Mouse (Mus musculus): ENCODE data around the gene Olfr878. TPM values are rescaled to one million over a fixed set of nuclear protein-coding genes. Genes with fewer than 3 reads are reported as not detected.
A peak's percentile ranks its signal among the peaks of the same experiment; 100 is the strongest.

The Olfr878 gene
- total RNA-seq (2021) = not detected
- long read RNA-seq, experiment 1 = 0 reads
- long read RNA-seq, experiment 2 = 0 reads

DNA sequence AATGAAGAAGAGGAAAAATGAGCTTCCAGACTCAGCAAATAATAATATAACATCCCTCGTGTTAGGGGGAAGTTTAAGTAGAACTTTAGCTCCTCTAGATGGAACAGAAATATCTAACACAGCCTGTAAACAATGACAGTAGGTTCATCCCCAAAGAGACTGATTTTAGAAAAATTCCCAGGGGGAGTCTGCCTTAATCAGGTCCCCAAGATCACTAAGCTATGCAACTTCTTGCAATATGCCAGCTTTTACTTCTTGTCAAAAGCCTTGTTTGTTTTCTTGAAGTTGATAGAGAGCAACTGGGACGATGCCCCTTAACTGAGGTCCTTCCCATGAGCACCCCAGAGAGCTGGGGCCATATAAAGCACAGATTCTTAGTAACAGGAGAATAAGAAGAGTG is at the start of gene Olfr878:
Gene Olfr878 (plus strand): TSS at position 301 of the 400 bp plus-strand sequence.
- DNase-seq = no peak
- intact Hi-C loops (cut with DNase I) = no loop called here

DNA sequence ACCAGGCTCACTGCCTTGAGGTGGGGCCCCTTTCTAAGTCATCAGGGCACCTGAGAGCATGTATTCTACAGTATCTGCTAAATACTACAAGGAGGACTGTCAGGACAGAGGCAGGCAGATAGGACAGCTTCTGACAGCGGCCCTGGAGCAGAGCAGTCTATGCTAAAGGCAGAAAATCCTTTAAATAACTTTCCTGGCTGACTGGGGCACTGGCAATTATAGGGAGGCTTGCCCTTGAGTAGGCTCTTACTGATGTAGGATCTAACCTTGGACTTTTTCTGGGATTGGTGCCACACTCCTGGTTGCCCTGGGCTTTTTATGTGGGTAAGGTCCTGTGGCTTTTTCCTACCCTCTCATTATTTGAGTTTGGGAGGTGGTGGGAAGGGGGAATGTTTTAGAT is 47.4 kb upstream of the Olfr878 start:
- intact Hi-C loops (cut with DNase I) = no loop called here
- DNase-seq = no peak

DNA sequence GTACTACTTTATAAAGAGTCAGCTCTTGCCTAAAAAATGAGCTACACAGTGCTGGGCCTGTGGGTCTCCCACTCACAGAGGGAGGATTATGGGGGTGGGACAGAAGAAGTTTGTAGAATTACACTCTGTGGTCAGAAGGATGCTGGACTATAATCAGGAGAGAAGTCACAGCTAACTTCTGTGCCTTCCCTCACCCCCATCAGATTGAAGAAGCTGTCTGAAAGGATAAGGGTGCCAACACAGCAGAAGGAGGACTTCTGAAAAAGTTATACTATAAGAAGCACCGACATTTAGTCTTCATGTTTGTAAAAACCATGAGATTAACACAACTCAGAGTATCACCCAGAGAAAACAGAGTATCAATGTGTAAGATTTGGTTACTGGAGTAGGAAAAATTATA is 46.5 kb upstream of the Olfr878 start:
- intact Hi-C loops (cut with DNase I) = no loop called here
- DNase-seq = no peak

DNA sequence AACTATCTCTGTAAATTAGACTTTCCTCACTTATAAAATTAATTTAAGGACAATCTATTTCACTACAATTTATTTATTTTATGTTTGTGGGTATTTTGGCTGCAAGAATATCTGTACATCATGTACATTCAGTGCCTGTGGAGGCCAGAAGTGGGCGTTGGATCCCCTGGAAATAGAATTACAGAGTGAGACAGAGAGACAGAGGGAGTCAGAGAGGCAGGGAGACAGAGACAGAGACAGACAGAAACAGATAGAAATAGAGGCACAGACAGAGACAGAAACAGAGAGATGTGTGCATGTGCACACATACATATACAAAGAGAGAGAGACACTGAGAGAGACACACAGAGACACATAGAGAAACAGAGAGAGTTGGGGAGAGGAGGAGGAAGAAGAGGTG is 46.1 kb upstream of the Olfr878 start:
- DNase-seq = no peak
- intact Hi-C loops (cut with DNase I) = no loop called here

DNA sequence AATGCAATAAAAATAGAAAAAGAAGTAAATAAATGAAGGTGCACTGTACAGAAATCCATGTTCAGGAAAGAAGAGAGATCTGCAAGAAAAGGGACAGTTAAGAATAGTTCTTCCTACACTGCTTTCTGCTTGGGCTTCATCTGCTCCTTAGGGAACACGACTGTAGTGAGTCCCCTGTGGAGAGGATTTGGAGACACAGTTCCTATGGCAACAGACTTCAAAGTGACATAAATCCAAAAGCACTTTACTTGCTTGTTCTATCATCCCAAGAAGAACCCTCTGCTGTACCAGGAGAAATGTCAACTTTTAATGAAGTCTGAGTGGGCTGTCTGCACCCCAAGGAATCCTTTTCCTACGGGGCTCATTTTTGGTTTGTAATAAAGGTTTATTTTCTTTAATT is 26.7 kb upstream of the Olfr878 start:
- intact Hi-C loops (cut with DNase I) = no loop called here
- no peak for DNase-seq

DNA sequence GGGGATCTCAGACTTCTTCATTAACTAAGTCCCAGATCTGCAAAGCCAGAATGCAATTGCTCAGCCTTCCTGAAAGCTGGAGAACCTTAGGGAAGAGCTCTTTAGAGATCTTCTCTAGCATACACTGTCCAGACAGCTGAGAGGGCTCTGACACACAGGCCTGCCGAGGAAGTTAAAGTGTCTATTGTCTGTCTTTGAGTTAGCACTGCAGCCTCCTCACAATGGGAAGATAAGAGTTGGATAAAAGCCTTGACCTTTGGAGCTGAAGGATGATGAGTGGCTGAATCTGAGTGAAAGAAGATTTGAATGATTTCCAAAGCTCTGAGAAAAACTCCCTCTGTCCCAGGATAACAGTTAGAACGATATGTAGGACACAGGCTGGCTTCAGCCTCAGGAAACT is 21.0 kb upstream of the Olfr878 start, which contains the start of gene Olfr145:
Gene Olfr145 (plus strand): TSS at position 64 of the 400 bp plus-strand sequence.
- intact Hi-C loops (cut with DNase I) = no loop called here
- no peak for DNase-seq

DNA sequence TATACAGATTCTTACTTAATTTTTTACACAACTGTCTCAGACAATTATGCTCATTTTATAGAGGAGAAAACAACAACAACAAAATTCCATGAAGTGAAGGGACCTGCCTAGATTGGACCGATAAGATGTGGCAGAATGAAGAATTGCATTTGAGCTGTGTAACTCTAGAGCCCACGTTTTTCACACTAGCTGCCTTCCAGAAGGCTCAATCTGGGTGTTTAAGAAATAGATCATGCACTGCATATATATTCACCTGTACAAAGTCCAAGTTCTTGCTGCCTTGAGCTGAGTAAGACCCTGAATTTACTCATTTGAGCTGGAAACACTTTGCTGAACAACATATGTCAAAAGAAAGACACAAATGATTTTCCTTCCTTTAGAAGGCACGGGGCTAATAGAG is 12.1 kb upstream of the Olfr878 start:
- intact Hi-C loops (cut with DNase I) = no loop called here
- no peak for DNase-seq

DNA sequence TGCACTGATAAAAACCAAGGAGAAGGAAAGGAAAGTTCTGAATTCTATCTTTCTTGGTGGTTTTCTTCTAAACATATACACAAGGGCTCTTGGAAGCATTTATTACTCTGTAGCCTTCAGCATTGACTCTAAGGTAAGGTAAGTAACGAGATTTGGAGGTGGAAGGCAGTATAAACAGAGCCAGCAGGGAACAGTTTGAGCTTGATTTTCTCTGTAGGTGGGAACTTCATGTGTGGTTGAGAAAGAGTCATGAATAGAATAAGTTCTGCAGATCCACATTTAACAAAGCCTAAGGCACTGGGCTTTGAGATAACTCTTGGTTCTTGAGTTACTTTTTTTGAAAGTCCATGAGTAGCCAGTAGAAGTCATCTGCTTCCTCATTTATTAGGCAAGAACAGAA is 378 bp downstream of the Olfr878 start:
- no peak for DNase-seq
- intact Hi-C loops (cut with DNase I) = no loop called here

DNA sequence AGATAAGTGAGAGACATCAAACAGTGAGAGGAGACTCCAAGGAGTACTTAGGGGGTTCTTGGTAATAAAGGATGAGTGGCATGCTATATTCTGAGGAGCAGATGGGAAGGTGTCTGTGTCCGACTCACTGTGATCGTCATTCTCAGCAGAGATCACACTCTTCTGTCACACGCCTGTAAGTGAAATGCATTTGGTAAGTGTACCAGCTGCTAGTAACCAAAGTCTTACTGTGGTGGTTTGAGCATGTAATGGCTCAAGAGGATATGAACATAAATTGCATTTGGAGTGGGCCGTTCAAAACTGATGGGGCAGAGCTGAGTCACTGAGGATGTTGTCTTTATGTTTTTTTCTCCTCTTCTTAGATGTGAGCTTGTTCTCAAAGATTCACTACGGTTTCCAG is 6.6 kb downstream of the Olfr878 start:
- intact Hi-C loops (cut with DNase I) = no loop called here
- DNase-seq = no peak

DNA sequence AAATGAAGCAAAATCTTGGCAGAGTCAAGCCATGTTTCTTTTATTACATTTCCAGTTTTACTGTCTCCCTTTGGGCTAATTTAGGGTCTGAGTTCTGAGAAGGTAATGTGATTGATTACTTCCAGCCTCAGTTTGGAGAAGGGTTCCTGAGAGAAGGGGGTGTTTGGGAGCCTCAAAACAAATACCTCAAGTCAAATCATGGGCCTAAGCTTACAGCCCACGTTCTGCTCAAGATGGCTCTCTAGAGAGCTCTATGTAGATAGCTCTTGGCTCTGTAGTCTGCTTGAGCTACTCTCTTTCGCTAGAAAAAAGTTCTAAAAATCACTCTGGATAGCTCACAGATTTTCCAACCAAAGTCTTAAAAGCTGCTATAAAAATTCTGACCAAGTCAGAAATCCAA is 7.8 kb downstream of the Olfr878 start:
- intact Hi-C loops (cut with DNase I) = no loop called here

DNA sequence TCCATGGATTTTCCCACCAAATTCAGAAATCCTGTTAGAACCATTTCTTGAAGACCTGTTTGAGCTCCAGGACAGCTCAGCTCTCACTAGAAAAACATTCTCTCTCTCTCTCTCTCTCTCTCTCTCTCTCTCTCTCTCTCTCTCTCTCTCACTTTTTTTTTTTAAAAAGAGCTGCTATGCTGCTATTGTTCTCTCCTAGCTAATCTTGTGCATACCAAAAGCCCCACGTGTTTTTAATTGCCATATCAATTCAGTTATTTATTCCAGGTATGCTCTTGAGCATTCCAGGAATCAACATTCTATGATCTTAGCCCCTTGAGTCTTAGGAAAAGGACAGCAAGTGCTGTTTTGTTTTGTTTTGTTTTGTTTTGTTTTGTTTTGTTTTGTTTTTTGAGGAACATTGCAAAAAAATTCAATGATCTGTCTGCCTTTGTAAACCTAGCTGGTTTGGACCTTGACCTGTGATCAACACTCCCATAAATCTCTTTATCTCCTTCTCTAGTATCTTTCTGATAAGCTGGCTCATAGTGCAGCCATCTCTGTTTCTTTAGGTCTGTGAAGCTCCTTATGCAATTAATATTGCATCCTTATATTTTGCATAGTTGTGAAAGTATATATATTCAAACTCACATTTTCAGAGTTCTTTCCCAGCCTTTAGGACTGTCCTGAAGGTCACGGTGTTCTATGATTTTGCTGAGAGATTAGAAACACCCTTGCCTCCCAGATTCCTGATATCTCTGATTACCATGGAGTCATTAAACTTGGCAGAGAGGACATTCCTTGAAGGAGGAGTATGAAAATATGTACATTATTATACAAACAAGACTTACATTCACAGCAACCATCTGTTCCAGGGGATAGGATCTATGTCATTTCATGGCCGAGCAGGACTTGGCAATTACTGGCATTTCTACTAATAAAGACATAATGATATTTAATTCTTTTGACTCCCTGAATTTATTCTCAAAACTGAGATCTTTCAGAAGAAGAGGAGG is 8.7 kb downstream of the Olfr878 start:
- intact Hi-C loops (cut with DNase I) = no loop called here

More for the DNA sequence above, 7.8 kb downstream of the Olfr878 start:
- DNase-seq = no peak

DNA sequence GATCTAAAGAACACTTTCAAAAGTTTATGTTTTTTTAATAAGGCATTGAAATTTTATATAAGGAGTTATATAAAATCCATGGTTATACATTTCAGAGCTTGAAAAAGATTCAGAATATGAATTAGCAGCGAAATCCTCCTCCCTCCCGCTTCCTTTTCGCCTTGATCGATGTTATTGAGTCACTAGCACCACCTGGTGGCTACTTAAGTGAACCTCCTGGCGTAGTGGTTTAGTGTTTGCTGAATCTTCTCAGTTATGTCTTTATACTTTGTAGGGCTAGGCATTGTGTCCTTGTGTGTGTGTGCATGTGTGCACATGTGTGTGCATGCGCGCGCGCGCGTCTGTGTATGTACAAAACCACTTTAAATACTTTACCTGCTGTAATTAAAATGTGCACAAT is 14.9 kb downstream of the Olfr878 start:
- DNase-seq = peak; percentile 25 to 68
- intact Hi-C loops (cut with DNase I) = loop anchor here (1.0 to 10.0 kb wide), 2 partner anchors 242 to 498 kb away; partner anchors contain the start of gene Robo3

More for the DNA sequence above, 8.7 kb downstream of the Olfr878 start:
- DNase-seq = no peak

DNA sequence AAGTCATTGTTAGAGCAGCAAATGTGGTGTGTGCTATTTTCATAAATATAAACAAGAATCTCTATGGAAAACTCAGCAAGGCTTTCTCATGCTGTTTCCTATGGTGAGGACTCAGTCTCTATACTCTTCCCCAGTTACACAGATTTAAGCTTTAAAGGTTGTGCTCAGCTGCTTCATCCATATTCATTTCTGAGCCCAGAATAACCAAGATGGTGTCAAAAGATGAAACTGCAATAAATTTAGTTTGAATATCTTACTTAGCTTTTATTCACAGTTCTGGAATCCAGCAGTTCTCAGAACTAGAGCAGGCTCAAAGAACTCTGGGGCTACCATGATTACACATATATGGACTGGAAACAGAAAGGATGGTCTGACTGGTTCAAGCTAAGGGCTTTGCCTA is 16.5 kb downstream of the Olfr878 start:
- intact Hi-C loops (cut with DNase I) = loop anchor here (10.0 kb wide), 1 partner anchor 499 kb away; the partner anchor contains the start of gene Robo3
- no peak for DNase-seq

DNA sequence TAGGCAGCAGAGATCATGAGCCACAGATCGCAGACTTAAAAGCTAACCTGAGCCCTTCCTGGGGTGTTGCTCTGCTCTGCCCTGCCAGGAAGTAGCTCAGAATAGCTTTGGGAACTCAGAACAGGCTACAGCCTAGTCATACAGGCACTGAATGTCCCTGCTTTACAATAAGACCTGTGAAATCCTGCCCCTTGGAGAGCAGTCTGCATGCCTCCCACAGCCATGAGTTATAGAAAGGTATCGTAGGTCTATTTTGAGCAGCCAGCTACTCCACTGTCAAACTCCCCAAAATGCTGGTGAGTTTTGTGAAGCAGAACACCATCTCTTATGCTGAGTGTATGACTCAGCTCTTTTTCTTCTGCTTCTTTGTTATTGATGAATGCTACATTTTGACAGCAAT is 23.5 kb downstream of the Olfr878 start:
- DNase-seq = no peak
- intact Hi-C loops (cut with DNase I) = no loop called here

Other genes with a start within 250 kb of the Olfr878 start
- not detected for gene Panx3, start 248.6 kb upstream of the Olfr878 start, total RNA-seq (2021)
- gene Olfr160, start 201.6 kb upstream of the Olfr878 start, total RNA-seq (2021) = not detected
- not detected for gene Olfr874, start 172.7 kb upstream of the Olfr878 start, total RNA-seq (2021)
- gene Olfr875, start 146.0 kb upstream of the Olfr878 start, total RNA-seq (2021) = not detected
- gene Olfr876, start 114.8 kb upstream of the Olfr878 start, total RNA-seq (2021) = not detected
- not detected for gene Olfr877, start 63.6 kb upstream of the Olfr878 start, total RNA-seq (2021)
- gene Olfr145, start 21.1 kb upstream of the Olfr878 start, total RNA-seq (2021) = not detected
- not detected for gene Olfr881, start 74.0 kb downstream of the Olfr878 start, total RNA-seq (2021)
- not detected for gene Olfr883, start 108.0 kb downstream of the Olfr878 start, total RNA-seq (2021)
- gene Olfr884, start 128.7 kb downstream of the Olfr878 start, total RNA-seq (2021) = not detected
- gene Olfr885, start 143.5 kb downstream of the Olfr878 start, total RNA-seq (2021) = not detected
- not detected for gene Olfr887, start 166.2 kb downstream of the Olfr878 start, total RNA-seq (2021)
- not detected for gene Olfr888, start 190.3 kb downstream of the Olfr878 start, total RNA-seq (2021)
- not detected for gene Olfr889, start 197.4 kb downstream of the Olfr878 start, total RNA-seq (2021)
- gene Olfr890, start 224.7 kb downstream of the Olfr878 start, total RNA-seq (2021) = not detected

All from heart, postnatal 14 days (tissue).